Mouse (Mus musculus) megakaryocyte progenitor cell, adult 5-6 weeks (primary cell): ENCODE results near the gene Vsig10l. TPM values are rescaled to one million over a fixed set of nuclear protein-coding genes. Genes with fewer than 3 reads are reported as not detected.
A peak's percentile ranks its signal among the peaks of the same experiment; 100 is the strongest.

Experiments
- ATAC-seq: replicated peaks from 2 replicates; pipeline ENCODE4 v1.8.0; 2016; ENCODE audit warnings: mild to moderate bottlenecking, moderate TSS enrichment, inconsistent platforms; ENCODE audit not compliant: poor library complexity
- total RNA-seq, 2 experiments: library from RNA; stranded (forward) in 1 of 2; stranded (reverse) in 1 of 2; fragments of 157-497, 149-512 nt in 1 of 2; fragments of 200-1000 nt in 1 of 2; gene quantifications; 2 replicates each; pipeline versions ENCODE4 v1.2.3 to v1.2.4; 2015 to 2017

Vsig10l gene
- 6.4 and 6.5 TPM in 2 replicates for total RNA-seq (2015)
- 4.6 and 6.1 TPM in 2 replicates for total RNA-seq (2017)

DNA sequence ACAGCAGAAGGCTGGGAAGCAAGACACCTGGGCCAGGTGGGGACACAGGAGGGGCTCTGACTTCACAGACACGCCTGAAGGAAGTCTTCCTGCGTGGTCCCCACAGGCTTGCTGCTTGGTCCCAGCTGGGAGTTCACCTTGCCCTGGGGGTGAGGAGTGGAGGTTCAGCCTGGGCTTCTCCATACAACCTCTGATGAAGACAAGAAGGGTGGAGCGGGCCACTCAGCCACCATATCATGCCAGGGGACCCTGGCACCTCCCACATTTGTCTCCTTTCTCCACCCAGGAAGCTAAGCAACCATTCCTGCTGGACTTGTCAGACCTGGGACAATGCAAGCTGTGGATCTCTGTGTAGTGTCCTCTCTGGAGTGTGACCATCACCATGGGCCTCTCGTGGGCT is at the start of gene Vsig10l:
Gene Vsig10l, plus strand, starts transcription at position 301 of the 400 bp plus-strand sequence.
- no peak for ATAC-seq

GRCm38 (mm10) chr7:43417298-43417697 is 45.7 kb upstream of the Vsig10l start:
- ATAC-seq = no peak

DNA sequence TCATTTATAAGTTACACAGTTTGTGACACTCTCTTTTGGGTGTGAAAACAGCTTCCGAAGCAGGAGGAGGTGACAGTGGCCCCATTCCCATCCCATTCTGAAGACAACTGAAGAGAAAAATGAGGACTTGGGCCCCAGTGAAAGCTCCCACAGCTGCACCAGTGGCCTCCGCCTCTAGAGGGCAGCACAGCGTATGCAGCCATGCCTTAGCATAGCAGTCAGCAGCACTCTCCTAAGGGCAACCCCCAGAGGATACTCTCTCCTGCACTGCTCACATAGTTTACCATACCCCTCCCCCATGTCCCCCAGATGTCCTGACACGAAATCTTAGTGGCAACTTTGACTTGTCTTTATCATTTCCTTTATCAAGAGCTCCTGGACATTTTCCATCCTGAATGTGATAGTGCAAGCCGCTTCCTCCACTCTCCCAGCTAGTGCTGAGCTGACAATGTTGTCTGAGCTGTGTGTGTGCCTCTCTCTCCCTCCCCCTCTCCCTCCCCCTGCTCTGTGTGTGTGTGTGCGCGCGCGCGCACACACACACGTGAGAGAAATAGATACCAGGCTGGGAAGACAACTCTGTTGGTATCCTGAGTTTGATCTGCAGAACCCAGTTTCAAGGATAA is 39.8 kb upstream of the Vsig10l start:
- ATAC-seq = peak; percentile 97

DNA sequence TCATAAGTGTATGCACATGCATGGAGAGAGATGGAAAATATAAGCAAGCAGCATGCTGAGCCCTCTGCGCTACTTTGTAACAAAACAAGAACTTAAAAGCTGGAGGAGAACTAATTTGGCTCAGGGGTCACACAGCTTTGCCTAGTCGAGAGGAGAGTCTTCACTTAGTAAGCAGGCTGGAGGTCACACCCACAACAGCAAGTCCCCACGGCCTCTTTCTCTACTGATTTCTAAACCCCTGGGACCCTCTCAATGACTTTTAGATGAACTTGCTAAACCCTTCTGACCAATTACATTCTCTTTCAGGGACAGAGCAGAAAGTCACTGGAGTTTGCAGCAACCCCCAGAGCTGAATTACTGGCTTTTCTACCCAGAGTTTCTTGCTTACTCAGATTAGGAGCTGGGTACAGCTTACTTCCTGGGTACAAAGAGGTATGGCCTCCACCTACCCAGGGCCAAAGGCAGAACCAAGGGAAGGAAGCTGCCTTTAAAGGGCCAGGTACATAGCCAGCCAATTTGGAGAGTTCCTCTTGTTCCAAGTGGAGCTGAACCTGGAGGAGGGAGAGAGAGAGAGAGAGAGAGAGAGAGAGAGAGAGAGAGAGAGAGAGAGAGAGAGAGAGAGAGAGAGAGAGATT is 38.8 kb upstream of the Vsig10l start:
- no peak for ATAC-seq

DNA sequence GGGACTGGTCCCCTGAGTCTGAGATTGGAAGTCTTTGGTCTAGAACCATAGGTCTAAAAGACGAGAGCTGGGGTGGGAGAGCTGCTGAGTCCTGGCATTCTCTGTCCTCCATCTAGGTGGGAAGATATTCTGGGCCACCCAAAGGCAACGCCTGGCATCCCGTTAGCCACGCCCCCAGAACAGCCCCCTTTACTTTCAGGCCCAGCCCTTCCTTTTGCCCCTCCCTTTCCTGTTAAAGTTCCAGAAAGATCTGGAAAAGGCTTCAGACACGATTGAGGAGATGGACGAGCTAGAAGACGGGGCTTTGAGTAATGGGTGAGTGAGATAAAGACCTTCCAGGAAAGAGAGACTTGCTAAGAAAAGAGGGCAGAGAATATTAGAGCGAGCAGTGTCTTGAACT is 35.5 kb upstream of the Vsig10l start, which contains the start of gene Lim2:
Gene Lim2, plus strand, starts transcription at position 265 of the 400 bp plus-strand sequence.
- ATAC-seq = no peak

- no peak for ATAC-seq
Measured at GRCm38 (mm10) chr7:43429500-43429899, 33.5 kb upstream of the Vsig10l start.

GRCm38 (mm10) chr7:43432891-43433290 is 30.1 kb upstream of the Vsig10l start:
- ATAC-seq = no peak

- no peak for ATAC-seq
Measured at GRCm38 (mm10) chr7:43434676-43435075, 28.3 kb upstream of the Vsig10l start.

DNA sequence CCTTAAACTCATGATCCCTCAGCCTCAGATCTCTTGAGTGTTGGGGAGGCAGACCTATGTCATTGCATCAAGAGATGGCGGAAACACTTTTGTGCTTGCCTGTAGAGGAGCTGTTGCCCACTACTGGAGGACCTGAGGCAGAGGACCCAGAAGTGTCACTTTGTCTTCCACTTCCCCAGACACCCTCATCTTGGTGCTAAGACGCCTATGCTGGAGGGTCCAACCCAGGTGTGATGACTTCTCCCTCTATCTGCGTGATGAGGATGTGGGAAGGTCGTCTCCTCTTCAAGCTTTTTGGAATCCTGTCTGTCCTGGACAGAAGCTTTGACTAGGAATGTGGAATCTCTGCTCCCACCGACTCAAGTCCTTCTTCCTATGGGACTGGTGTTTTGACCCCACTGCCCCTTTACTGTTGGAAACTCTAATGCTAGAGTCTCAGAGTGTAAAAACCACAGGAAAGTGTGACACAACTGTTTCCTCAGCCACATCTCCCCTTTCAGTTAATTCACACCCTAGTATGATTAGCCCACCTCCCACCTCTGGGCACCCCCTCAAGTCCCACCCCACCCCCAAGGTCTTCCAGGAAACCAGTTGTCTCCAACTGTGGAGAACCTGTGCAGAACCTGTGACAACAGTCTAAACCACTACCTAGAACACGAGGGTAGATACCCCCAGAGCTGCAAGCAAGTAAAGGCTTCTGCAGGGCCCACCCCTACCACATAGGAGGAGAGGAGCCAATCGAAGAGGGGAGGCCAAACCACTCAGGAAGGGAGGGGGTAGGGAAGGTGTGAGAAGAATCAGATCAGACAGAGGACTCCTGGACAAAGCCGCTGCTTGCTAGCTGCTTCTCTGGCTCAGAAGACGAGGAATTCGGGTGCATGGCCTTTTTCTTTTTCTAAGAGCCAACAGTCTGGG is 26.4 kb upstream of the Vsig10l start, which contains the start of gene Nkg7:
Gene Nkg7, plus strand, starts transcription at position 733 of the 915 bp plus-strand sequence.
- ATAC-seq = peak; percentile 65

DNA sequence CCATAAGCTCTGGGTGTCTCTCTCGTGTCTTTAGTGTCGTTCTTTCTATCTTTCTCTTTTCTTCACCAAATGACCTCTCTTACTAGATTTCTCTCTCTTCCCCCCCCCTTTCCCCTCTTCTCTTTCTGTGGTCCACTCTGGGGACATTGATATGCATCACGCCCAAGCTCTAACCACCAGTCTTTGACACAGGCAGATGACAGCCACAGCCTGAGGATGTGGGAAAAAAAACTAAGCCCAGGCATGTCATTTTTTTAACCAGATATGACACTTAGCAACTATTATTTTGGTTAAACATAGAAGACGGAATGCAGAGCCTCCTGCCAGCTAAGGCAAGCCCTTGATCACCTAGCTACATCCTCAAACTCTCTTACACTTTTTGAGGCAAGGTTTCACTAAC is 24.3 kb upstream of the Vsig10l start:
- ATAC-seq = peak; percentile 7; the same call in 1 of the 2 replicates

GRCm38 (mm10) chr7:43440482-43440881 is 22.5 kb upstream of the Vsig10l start, which contains the start of gene Cldnd2:
Gene Cldnd2, plus strand, starts transcription at chr7:43440782.
- ATAC-seq = no peak

DNA sequence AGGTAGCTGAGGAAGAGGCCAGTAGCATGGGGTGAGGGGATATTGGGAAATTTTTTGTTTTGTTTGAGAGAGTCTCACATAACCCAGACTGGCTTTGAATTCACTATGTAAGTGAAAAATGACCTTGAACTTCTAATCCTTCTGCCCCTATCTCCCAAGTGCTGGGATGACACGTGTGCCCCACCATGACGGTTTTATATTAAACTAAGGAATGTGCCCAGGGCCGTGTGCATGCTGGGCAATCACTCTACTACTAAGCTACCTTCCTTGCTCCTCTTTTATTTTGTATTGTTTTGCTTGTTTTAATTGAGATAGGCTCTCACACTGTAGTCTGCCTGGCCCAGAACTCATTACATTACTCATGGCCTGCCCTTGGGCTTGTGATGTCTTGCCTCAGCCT is 21.9 kb upstream of the Vsig10l start:
- no peak for ATAC-seq

GRCm38 (mm10) chr7:43442684-43443083 is 20.3 kb upstream of the Vsig10l start:
- ATAC-seq = no peak

DNA sequence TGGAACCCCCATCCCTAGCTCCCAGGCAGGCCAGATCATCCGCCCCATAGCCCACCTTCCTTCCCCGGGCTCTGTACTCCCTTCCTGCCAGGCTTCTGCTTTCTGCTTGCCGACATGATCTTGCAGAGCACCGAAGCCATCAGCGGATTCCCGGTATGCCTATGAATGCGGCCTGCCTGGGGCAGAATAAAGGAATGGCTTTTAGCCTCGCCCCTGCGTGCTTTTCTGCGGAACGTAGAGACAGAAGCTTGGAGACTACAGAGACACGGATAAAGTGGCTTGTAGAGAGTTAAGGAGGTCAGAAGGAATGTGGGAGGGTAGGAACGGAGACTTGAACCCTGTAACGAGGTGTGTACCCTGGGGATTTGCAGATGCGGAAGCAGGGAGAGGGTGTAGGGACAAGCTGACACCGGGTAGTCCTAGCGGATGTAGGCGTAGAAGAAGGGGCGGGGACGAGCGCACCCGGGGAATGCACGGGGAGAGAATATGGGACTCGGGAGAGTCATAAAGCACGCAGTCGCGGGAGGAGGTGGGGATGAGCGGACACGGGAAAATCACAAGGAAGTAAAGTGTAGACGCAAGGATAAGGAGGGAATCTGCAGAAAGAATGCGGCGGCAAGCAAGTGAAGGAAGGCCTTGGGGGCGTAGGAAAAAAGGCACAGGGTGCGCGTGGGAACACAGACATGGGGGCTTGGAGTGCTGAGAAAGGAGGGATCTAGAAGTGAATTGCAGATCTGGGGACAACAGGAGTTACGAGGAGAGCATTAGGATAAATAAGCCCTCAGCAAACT is 19.6 kb upstream of the Vsig10l start:
- peak; percentile 67 for ATAC-seq

GRCm38 (mm10) chr7:43443917-43444293 is 19.0 kb upstream of the Vsig10l start, which contains the start of the genes Etfb and Gm45233:
Gene Etfb, plus strand, starts transcription at chr7:43444083.
Gene Gm45233, plus strand, starts transcription at chr7:43444128.
- ATAC-seq = peak; percentile 73

DNA sequence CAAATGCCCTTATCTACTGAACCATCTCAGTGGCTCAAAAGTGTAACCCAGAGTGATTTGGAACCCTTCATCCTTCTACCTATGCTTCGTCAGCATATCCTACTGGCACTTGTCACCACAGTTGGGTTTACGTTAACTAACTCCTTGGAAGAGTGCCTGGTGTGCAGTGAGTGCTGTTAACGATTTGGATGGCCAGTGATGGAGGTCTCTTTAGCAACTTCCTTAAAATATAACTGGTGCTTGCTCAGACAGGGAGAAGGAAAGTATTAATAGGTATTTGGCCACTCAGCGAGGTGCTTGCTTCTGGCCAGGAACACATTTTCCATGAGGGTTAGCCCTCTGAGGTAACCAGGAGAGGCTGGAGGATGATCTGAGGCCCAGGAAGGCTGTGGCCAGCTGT is 15.2 kb upstream of the Vsig10l start:
- ATAC-seq = no peak

GRCm38 (mm10) chr7:43448246-43448645 is 14.7 kb upstream of the Vsig10l start:
- no peak for ATAC-seq

DNA sequence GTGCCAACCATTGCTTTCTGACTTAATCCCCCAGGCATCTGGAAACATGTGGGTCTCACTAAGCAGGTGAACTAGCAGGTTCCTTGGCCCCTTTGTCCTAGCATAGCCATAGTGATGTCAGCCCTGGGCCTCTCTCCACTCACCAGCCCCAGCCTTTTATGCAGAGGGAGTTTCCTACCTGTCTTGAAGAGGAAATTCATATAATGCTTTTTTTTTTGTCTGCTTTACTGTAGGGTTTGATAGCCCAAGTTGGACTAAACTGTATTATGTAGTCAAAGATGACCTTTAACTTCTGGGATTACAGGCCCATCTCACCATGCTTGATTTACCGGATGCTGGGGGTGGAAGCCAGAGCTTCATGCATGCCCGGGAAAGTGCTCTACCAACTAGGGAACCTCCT is 13.1 kb upstream of the Vsig10l start:
- no peak for ATAC-seq

- no peak for ATAC-seq
Measured at GRCm38 (mm10) chr7:43451726-43452125, 11.2 kb upstream of the Vsig10l start.

DNA sequence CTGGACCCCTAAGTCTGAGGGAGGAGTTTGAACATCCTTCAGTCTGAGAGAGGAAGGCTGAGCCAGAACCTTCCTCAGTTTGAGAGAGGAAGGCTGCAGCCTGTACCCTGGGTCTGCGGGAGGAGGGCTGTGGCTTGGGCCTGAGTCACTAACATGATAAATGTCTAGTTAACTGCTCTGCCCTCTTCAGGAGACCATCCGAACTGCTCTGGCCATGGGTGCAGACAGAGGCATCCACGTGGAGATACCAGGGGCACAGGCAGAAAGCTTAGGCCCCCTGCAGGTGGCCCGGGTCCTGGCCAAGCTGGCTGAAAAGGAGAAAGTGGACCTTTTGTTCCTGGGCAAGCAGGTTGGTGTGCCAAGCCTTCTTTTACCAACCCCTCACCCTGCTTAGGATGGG is 10.3 kb upstream of the Vsig10l start:
- ATAC-seq = peak; percentile 88
